Comparison of ENCODE assay signal across 20 mouse cellular contexts in the genomic region with DNA sequence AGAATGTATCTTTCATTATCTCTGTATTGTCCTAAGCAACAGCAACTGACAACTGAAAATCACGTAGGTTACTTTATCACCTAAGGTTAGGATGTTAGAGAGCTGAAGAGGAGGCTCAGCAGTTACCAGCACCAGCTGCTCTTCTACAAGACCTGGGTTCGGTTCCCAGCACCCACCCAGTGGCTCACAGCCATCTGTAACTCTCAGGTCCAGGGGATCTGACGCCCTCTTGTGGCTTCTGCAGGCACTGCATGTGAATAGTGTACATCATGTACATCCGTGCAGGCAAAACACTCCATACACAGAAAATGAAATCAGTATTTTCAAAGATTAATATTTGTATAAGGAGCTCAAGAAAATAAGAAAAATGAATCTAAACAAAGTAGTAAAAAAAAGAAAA. TPM values are rescaled to one million over a fixed set of nuclear protein-coding genes. Genes with fewer than 3 reads are reported as not detected.
DNase-seq lines count a peak whose midpoint lies in the region; ATAC-seq and TF ChIP-seq lines count a peak whose summit lies in the region.
"Had no signal": no experiment of that assay in that cellular context is flagged by ENCODE, and none has a peak within 500 bp of the region (broad histone marks: within the 10 kb centered on the region; RNA-seq: fewer than 3 reads in every experiment).

No protein-coding gene starts in this region.

- no peaks in the 10 kb centered on the region for H3K4me1 ChIP-seq in kidney, postnatal 0 days (replicated peaks; ENCODE audit: insufficient read depth, low read length)
- H3K4me1 ChIP-seq in midbrain, postnatal 0 days (ENCODE audit: insufficient read depth, low read length): no peaks in the 10 kb centered on the region
- H3K4me1 ChIP-seq in midbrain, embryonic 10.5 days: no peaks in the 10 kb centered on the region
- no peaks in the 10 kb centered on the region; the same call in 1 of the 2 replicates for H3K4me1 ChIP-seq in bone marrow, adult 2 months (ENCODE audit: control insufficient read depth, insufficient read depth, low read length)
- no peaks in the 10 kb centered on the region for H3K4me1 ChIP-seq in testis, adult 2 months (ENCODE audit: control insufficient read depth, insufficient read depth, low read length)

- ATAC-seq in kidney, postnatal 0 days (replicated peaks; ENCODE audit: low FRiP score, low read depth): no peak
- ATAC-seq in midbrain, postnatal 0 days (ENCODE audit: low FRiP score): no peak
- ATAC-seq: activated CD4-positive, CD25-positive, alpha-beta regulatory T cell, adult 4 months; intestine, embryonic 16.5 days; midbrain, embryonic 16.5 days had no signal

- no peak overlapping the region for H3K27ac ChIP-seq in kidney, postnatal 0 days
- no peak overlapping the region for H3K27ac ChIP-seq in midbrain, postnatal 0 days (ENCODE audit: low read depth, low read length)
- H3K27ac ChIP-seq in midbrain, embryonic 10.5 days (replicated peaks): no peak overlapping the region
- no peak overlapping the region for H3K27ac ChIP-seq in bone marrow, adult 2 months (ENCODE audit: control insufficient read depth, insufficient read depth, low read depth, low read length, poor library complexity)
- H3K27ac ChIP-seq in testis, adult 2 months (ENCODE audit: control insufficient read depth, insufficient read depth, low read depth, low read length): no peak overlapping the region
- H3K27ac ChIP-seq: embryonic facial prominence, embryonic 10.5 days; limb, embryonic 10.5 days had no signal

- no peaks in the 10 kb centered on the region for H3K27me3 ChIP-seq in kidney, postnatal 0 days (ENCODE audit: insufficient read depth, low read length)
- no peaks in the 10 kb centered on the region for H3K27me3 ChIP-seq in midbrain, postnatal 0 days (ENCODE audit: insufficient read depth, low read length)
- H3K27me3 ChIP-seq in midbrain, embryonic 10.5 days (ENCODE audit: low read depth, poor library complexity, severe bottlenecking): no peaks in the 10 kb centered on the region
- H3K27me3 ChIP-seq in testis, adult 2 months (ENCODE audit: control insufficient read depth, insufficient read depth, low read length): no peaks in the 10 kb centered on the region

- H3K4me3 ChIP-seq in kidney, postnatal 0 days (replicated peaks; ENCODE audit: low read depth, low read length): no peak overlapping the region
- no peak overlapping the region for H3K4me3 ChIP-seq in midbrain, postnatal 0 days (ENCODE audit: low read depth, low read length)
- no peak overlapping the region for H3K4me3 ChIP-seq in midbrain, embryonic 10.5 days
- no peak overlapping the region for H3K4me3 ChIP-seq in bone marrow, adult 2 months (replicated peaks; ENCODE audit: control insufficient read depth, low read depth, low read length)
- no peak overlapping the region for H3K4me3 ChIP-seq in testis, adult 2 months (ENCODE audit: control insufficient read depth, low read depth, low read length)
- H3K4me3 ChIP-seq: embryonic facial prominence, embryonic 10.5 days; limb, embryonic 10.5 days had no signal

- TF ChIP-seq CTCF in kidney, postnatal 0 days (IDR thresholded peaks at IDR 0.05; ENCODE audit: low read depth): peak; percentile 29; the same call in 1 of the 2 replicates
- TF ChIP-seq CTCF in midbrain, postnatal 0 days (IDR thresholded peaks at IDR 0.05): peak; percentile 52
- TF ChIP-seq CTCF in bone marrow, adult 2 months (IDR thresholded peaks at IDR 0.05; ENCODE audit: control insufficient read depth, insufficient read depth, low read length): peak; percentile 44; the same call in 1 of the 2 replicates
- TF ChIP-seq CTCF in testis, adult 2 months (IDR thresholded peaks at IDR 0.05; ENCODE audit: control insufficient read depth, insufficient read depth, insufficient replicate concordance, low read depth, low read length): peak; percentile 85; the same call in 1 of the 2 replicates

- no peak overlapping the region for H3K4me2 ChIP-seq in kidney, postnatal 0 days (ENCODE audit: low read length)
- no peak overlapping the region for H3K4me2 ChIP-seq in midbrain, postnatal 0 days (ENCODE audit: low read depth, low read length, poor library complexity, severe bottlenecking)

- no peak for DNase-seq in kidney, postnatal 0 days (ENCODE audit: low spot score)
- no peak for DNase-seq in kidney, adult 9 months
- no peak for DNase-seq in midbrain, postnatal 0 days (ENCODE audit: low spot score)
- no peak for DNase-seq in midbrain, embryonic 10.5 days (ENCODE audit: low spot score)
- DNase-seq in adrenal gland, postnatal 25 days: no peak
- no peak for DNase-seq in right cerebral cortex, postnatal 4 days
- DNase-seq: cerebellum, adult 9-11 months; heart, postnatal 36 days; layer of hippocampus, adult 9-11 months; lung, postnatal 14 days; right cerebral cortex, postnatal 14 days had no signal

- H3K9me3 ChIP-seq in kidney, postnatal 0 days (replicated peaks; ENCODE audit: low read length): no peaks in the 10 kb centered on the region
- H3K9me3 ChIP-seq in midbrain, postnatal 0 days (ENCODE audit: low read length): no peaks in the 10 kb centered on the region
- H3K9me3 ChIP-seq in midbrain, embryonic 10.5 days (replicated peaks): 0 out of 2 replicates have a peak, but pooled peaks cover 7% of the 10 kb centered on the region
- H3K9me3 ChIP-seq: embryonic facial prominence, embryonic 10.5 days had no signal

- TF ChIP-seq POLR2A in bone marrow, adult 2 months (IDR thresholded peaks at IDR 0.05; ENCODE audit: borderline replicate concordance, control insufficient read depth, low read depth, low read length): no peak
- TF ChIP-seq POLR2A in testis, adult 2 months (IDR thresholded peaks at IDR 0.05; ENCODE audit: control insufficient read depth, low read depth, low read length): no peak

- peaks cover 7% of the 10 kb centered on the region; the same call in 1 of the 2 replicates for H3K36me3 ChIP-seq in kidney, postnatal 0 days (ENCODE audit: insufficient read depth, low read length)
- peaks cover 52% of the 10 kb centered on the region for H3K36me3 ChIP-seq in midbrain, postnatal 0 days (ENCODE audit: insufficient read depth, low read length)
- 0 out of 2 replicates have a peak, but pooled peaks cover 3% of the 10 kb centered on the region for H3K36me3 ChIP-seq in midbrain, embryonic 10.5 days
- H3K36me3 ChIP-seq in testis, adult 2 months (ENCODE audit: control insufficient read depth, insufficient read depth, low read length): no peaks in the 10 kb centered on the region
- H3K36me3 ChIP-seq: limb, embryonic 10.5 days had no signal

- no peak overlapping the region for H3K9ac ChIP-seq in kidney, postnatal 0 days (ENCODE audit: low read depth, low read length)
- no peak overlapping the region for H3K9ac ChIP-seq in midbrain, postnatal 0 days (replicated peaks; ENCODE audit: low read length, poor library complexity, severe bottlenecking)

- WGBS in kidney, postnatal 0 days: 87% methylated on average over 4 of the region's 4 CpGs
- 79% methylated on average over 4 of the region's 4 CpGs for WGBS in midbrain, postnatal 0 days
- WGBS in midbrain, embryonic 10.5 days: 76% methylated on average over 4 of the region's 4 CpGs
- WGBS in bone marrow, adult 2 months: 86% methylated on average over 4 of the region's 4 CpGs

RNA-seq across cellular contexts. Expression of a gene that starts 58.2 kb away (rescaled TPM):
- not detected in 2 replicates for polyA plus RNA-seq in kidney, postnatal 0 days (2015; fragmentation: Nextera tagmentation; extraction: Ambion mirVana)
- total RNA-seq in midbrain, postnatal 0 days (2014; rRNA removed): not detected in 2 replicates
- not detected in 2 replicates for polyA plus RNA-seq in midbrain, postnatal 0 days (2015; fragmentation: Nextera tagmentation; extraction: Ambion mirVana)
- polyA plus RNA-seq in midbrain, embryonic 10.5 days (2016; fragmentation: Nextera tagmentation; extraction: Ambion mirVana): not detected in 2 replicates
- not detected in 2 replicates for polyA plus RNA-seq in bone marrow, adult 2 months (2011; ENCODE audit: insufficient read depth, insufficient read length, low replicate concordance, missing spikeins)
- polyA plus RNA-seq in testis, adult 2 months (2012; rRNA removed): 0.12 TPM in 1 of 2 replicates, not detected in the other
- total RNA-seq in adrenal gland, postnatal 25 days (2021): not detected in 2 replicates
- total RNA-seq: ES-E14; heart, postnatal 36 days had no signal
- polyA plus RNA-seq: activated CD4-positive, CD25-positive, alpha-beta regulatory T cell, adult 4 months; embryonic facial prominence, embryonic 10.5 days; intestine, embryonic 16.5 days; limb, embryonic 10.5 days; midbrain, embryonic 16.5 days; neural tube, embryonic 14.5 days had no signal

Comparison
In these comparisons a context has a peak if more than half of its experiments do, and no peak if none do; other contexts are left out.
1. CTCF ChIP-seq: peak in every context shown above with its lines; median percentile 85 in testis, adult 2 months; 52 in midbrain, postnatal 0 days; 44 in bone marrow, adult 2 months; 29 in kidney, postnatal 0 days.